Mouse (Mus musculus) heart, postnatal 14 days (tissue): Measurements from ENCODE around the gene 4930452B06Rik. TPM values are rescaled to one million over a fixed set of nuclear protein-coding genes. Genes with fewer than 3 reads are reported as not detected.
A peak's percentile ranks its signal among the peaks of the same experiment; 100 is the strongest.

Experiments used
- DNase-seq, 2 experiments: peaks; one replicate each; pipeline ENCODE4 v3.0.0; 2021 to 2022
- intact Hi-C: fragments of 180-260 bp; cut with DNase I; formaldehyde crosslinking; loops from one replicate; pipeline ENCODE4 v1.15.1; 2025
- total RNA-seq, 2 experiments: library from RNA; stranded (reverse); gene quantifications; 2 replicates each; pipeline ENCODE4 v1.2.3; 2021

4930452B06Rik gene
- total RNA-seq, 2 experiments from 2014 or later = 3.3 to 4.1 TPM

DNA sequence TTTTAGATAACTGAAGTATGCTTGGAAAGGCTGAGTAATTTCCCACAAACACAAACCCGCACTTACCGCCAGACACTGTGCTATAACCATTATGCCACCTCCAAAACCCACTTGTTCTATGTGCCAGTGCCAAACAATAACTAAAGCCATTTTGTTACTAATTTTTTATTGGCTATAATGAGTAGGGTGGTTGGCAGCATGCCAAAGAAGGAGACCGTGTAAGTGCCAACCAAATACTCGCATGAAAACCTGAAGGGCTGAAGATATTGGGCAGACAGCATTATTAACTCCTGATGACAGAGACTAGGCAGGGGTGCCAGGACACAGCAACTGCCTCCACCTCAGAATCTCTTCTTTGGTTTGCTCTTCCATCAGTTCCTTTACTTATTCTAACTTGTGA lies 203.1 kb downstream of the 4930452B06Rik start:
- DNase-seq = no peak
- intact Hi-C loops = loop anchor here (5.0 kb wide), 1 partner anchor 106 kb away; no protein-coding TSS in a partner anchor

DNA sequence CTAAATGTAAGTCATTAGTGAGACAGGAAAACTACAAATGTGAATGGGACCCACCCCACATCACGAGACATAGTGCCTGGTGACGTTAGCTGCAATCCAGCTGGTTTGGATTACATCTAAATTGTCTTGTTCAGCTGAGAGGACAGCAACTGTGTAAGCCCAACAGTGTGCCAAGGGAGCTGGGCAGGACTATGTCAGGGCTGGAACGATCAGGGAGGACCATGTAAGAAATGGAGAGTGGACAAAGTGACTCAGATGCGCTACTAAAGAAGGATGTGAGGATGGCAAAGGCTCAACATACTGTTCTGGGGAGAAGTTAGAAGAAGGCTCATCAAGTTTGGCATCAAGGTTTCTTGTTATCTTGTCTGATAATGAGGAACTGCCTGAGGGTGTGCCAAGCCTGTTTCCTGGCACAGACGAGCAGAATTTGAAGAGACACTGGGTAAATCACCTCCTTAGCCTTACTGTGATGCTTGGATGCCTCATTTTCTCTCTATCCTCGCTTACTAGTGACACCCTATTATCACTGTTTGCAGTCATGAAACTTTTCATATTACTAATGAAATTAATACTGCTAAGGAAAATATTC lies 203.6 kb downstream of the 4930452B06Rik start:
- DNase-seq = no peak
- intact Hi-C loops = loop anchor here (5.0 kb wide), 1 partner anchor 105 kb away; no protein-coding TSS in a partner anchor

DNA sequence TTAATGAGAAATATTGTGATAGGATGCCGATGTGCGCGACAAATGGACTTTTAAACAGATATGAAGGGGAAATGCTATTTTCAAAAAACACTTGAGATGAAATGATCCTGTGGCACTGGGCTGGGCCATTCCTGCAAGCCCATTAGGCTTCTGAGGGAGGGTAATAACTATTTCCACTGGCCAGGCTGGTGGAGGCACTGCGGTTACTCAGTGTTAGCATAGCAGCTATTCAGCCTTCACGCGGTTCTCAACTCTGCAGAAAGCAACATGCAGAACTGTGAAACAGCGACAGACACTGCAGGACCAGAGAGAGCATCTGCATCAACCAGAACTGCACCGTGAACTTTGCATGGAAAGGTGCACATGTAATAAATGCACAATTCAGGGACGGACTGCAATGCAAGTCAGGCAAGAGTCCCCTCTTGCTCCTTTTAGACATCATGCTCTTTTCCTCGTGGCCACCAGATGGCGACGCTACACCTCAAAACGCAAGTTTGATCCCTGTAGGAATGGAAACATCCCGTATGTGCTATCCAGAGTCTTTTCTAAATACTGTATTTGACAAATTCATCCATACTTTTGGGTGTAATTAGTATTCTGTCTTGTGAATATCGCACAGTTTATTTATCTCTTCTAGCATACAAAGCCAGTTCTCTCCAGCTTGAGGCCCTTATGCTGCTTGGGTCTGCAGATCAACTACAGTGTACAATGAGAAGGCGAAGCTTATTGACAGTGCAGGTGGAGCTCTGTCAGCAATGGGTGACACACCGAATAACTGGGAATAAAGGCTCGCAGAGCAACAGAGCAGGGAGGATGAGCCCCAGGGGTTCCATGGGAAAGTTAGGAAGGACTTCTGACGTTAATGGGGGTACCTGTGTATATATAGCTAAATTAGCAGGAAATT lies 205.6 kb downstream of the 4930452B06Rik start:
- peak; percentile 54 to 70 for DNase-seq
- intact Hi-C loops = loop anchor here (5.0 kb wide), 1 partner anchor 103 kb away; no protein-coding TSS in a partner anchor

DNA sequence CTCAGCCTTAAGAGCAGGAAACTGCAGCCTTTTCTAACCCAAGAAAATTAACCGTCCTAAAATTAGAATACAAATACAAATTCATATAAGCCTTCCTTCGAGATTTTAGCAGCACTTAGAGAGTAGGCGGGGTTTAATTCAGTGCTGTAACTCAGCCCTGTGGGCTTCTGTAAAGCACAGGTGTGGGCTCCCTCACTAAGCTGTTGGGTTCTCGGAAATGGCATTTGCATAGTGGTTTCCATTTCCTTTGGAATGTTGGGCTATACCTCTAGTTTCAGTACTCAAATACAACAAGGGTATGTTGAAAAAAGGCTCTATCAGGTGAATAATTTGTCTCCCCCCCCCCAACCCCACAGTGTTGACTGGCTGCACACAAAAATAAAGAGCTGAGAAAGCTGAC lies 206.3 kb downstream of the 4930452B06Rik start:
- intact Hi-C loops = loop anchor here (5.0 kb wide), 2 partner anchors 48 to 102 kb away; no protein-coding TSS in a partner anchor
- no peak for DNase-seq

DNA sequence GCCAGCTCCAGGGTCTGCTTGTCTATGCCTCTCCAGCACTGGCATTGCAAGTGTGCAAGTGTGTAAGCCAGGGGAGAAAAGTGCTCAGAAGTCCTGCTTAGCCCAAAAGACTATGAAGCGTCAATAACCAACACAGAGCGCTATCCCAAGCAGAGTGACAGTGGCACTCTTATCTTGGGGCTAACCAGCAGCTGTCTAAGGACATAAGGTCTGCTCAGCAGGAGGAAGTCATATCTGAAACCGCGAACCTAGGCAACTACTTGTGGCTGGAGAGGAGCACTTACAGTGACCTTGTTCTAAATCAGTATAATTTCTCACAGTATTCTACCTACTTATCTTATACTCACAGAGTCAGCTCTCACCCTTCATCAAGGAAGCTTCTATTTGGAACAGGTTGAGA lies 214.9 kb downstream of the 4930452B06Rik start:
- intact Hi-C loops = no loop called here
- no peak for DNase-seq

DNA sequence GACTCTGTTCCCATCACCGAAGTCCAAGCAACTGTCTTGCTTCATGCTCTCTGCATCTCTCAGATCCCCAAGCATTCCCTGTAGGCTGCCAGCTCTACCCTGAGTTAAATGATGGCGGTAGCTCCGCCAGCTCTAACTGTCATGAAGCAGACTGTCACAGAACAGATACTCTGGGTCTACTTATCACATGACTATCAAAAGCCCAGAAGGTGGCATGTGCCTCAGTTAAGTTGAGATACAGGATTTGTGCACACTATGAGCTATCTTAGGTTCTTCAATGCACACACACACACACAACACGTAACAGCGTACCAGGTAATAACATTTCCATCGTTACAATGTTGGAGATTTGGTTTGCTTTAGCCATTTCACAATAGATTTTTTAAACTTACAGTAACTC lies 215.7 kb downstream of the 4930452B06Rik start:
- no peak for DNase-seq
- intact Hi-C loops = no loop called here

DNA sequence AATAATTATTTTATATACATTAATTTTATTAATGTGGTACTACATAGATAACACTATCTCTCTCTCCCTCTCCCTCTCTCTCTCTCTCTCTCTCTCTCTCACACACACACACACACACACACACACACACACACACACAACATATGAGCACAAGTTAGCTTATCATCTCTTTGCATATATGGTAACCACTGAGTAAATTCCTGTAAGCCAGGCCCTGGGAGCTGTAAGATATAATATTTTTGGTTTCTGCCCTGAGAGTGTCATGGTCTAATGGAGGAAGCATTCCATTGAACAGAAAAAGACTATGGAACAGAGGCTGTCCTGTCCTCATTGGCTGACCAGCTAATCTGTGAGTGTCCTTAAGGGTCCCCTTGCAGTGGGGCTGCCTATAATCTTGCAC lies 216.7 kb downstream of the 4930452B06Rik start:
- intact Hi-C loops = no loop called here
- no peak for DNase-seq

DNA sequence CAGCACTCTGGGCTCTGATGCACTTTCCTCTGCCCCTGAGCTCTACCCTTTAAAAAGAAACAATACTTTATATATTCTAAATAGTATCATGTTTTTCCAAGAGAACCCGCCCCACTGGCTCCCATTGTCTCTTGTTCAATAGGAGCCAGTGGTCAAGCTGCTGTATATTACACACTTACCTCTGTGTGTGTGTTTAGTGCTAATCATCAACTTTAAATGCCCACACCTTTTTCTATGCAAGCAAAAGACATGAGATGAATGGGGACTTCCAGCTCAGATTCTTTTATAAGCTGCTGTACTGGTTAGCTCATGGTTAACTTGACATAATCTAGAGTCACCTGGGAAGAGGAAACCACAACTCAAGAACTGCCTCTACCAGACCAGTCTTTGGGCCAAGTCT lies 218.7 kb downstream of the 4930452B06Rik start:
- intact Hi-C loops = no loop called here
- no peak for DNase-seq

DNA sequence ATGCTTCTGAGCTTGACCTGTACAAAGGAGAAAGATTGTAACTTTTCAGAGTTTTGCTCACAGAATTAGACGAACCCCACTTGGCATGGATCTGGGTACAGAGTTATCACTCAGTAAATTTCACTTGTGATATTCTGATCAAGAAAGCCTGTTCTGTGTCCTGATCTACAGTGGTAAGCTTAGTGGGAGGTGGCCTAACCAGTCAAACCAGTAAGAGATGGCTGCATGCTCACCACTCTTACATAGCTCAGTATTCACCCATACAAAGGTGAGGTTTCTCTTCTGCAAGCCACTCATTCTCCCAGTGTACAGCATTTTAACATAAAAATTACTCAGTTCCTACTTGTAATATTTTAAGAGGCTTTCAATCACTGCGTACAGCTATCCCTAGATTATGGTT lies 221.7 kb downstream of the 4930452B06Rik start:
- intact Hi-C loops = no loop called here
- DNase-seq = no peak

DNA sequence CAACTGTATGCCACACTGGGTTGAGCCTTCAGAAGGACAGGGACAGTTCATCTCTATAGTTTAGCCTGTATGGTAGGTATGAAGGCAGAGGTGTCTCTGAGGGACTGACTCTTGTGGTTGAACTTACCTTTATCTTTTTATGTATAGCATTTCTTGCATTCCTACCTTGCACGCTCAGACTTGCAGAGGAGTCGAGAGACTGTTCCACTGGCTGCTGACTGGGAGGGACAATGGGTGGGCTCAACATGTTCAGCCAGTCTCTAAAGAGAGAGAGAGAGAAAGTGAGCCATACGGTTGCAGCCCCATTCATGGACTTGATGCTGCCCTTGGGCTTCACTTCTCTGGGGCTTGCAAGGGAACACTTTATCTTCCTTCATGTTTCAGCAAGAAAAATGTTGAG lies 223.3 kb downstream of the 4930452B06Rik start:
- intact Hi-C loops = no loop called here
- no peak for DNase-seq

DNA sequence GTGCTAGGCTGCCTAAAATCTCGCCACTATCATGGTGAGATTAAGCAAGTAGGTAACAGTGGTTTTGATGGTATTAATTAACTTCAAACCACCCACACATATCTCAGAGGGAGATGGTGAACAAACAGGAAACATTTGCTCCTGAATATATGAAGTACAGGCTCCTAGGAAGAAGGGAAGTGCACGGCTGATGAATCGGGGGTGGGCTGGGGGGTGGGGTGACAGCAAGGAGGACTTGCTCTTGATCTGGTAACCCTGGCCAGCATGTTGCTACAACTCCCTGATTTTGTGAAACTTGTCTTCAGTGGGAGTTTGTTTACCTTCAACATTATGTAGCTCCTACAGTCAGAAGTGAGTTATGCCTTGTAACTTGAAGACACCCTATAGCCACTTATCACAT lies 224.4 kb downstream of the 4930452B06Rik start:
- intact Hi-C loops = no loop called here
- no peak for DNase-seq

DNA sequence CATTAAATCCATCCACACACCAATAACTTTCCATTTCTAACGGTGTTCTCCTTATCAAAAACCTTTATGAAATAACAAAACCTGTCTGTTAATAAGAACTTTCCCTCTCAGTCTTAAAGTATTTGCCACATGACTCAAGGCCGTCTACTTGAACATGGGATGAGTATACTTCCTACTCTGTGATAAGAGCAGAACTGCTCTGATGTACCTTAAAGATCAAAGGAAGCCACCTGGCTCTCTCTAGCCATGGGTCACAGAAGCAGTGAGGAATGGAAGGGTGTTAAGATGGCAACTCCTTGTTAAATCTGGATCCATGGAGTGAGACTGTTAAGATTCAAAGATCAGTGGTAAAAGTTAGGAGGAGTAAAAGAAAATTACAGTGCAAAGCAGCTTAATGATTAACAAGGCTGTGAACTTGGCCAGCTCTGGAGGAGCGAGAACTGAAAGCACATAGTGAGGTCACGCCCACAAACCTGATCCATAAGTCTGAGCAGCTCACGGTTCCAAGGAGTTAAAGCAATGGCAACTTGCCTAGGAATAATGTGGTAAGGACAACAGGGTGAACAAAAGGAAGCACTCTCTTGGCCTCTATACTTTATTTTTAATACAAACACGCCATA lies 235.3 kb downstream of the 4930452B06Rik start:
- no peak for DNase-seq
- intact Hi-C loops = no loop called here

DNA sequence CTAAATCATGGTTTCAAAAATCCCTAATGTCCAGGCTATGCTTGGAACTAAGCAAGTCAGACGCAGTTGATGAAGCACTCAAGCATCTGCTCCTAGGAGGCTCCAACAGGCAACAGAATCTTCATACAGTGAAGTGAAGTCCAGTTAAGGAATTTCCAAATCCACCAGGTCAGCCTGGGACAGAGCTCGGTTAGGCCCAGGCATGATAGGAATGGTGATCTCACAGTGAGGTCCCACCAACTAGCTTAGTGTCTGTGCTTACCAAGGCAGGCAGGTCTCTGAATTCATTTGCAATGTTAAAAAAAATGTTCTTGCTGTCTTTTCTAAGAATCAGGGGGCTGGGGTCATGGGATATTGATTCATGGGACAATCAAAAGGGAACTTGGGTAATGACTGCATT lies 236.3 kb downstream of the 4930452B06Rik start:
- intact Hi-C loops = no loop called here

DNA sequence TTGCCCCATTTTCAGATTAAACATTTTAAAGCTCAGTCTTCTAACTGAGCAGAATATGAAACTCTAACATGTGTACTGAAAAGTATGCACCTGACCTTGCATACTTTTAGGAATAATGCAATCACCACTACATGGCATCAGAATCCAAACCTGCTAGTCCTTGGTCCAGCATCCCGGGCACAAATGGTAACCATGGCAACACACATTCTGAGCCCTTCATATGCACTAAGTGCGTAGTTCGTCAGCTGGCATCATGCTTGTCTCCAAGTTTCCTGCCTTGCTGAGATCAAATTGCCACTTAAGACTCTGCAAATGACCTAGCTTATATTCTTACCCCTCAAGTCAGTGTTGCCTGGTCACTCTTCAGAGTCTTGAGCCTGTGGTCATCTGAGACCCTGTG lies 243.2 kb downstream of the 4930452B06Rik start:
- DNase-seq = no peak
- intact Hi-C loops = no loop called here

More for the DNA sequence above, 236.3 kb downstream of the 4930452B06Rik start:
- no peak for DNase-seq

DNA sequence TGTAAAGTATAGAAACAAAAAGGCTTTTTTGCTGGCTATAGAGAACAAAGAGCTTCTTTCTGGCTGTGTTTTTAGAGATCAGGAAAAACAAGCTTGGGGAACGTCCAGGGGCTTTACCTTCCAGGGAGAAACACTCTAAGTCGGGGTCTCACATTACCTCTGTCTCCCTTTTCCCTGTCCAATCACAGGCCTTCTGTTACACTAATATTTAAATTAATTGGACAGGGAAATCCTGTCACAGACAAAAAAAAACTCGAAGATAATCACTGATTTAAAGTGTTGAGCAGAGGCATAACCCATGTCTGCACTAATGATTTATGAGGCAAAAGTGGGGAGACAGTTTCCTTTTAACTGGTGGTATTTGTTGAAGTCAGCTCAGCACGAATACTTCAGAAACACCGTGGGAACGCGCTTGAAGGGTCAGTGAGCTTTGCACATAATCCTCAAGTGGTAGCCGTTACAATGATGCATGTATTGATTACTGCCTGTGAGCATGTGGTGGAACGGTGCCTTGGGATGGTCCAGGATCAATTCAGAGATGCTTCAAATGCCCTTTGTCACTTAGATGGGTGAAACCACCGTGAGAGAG lies 244.7 kb downstream of the 4930452B06Rik start:
- no peak for DNase-seq
- intact Hi-C loops = no loop called here

DNA sequence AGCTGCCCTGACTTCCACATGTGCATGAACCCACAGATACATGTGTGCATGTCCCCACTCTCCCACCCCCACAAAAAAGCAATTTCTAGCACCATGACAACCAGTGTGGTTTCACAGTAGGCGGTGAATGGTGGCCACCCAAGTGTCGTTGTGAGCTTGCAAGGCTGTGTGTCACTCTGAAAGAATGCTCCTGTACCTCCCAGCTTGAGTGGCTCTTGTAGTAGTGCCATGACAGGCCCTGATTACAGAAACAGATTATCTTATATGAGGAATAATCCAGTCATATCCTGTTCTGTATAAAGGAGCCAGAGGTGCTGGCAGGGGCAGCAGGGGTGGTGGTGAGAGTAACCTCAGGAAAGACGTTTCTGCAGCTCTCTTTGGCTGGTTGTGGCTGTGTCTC lies 247.4 kb downstream of the 4930452B06Rik start:
- intact Hi-C loops = no loop called here
- no peak for DNase-seq

DNA sequence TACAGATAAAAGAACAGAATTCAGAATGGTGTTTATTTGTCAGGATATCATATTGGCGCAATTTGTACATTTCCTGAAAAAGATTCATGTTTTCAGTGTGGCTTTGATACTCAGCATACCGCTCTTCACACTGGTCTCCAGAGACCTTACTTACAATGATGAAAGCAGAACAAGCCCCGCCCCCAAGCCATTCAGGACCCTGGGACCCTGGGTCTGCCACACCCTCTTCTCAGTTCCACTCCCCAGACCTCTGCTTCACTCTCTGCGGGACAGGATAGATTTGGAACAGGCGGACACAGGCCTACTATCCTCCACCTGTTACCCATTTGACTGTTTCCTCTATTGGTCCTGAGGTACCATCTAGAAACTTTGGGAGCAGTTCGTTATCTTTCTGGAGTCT lies 260.1 kb downstream of the 4930452B06Rik start:
- intact Hi-C loops = no loop called here
- DNase-seq = no peak

DNA sequence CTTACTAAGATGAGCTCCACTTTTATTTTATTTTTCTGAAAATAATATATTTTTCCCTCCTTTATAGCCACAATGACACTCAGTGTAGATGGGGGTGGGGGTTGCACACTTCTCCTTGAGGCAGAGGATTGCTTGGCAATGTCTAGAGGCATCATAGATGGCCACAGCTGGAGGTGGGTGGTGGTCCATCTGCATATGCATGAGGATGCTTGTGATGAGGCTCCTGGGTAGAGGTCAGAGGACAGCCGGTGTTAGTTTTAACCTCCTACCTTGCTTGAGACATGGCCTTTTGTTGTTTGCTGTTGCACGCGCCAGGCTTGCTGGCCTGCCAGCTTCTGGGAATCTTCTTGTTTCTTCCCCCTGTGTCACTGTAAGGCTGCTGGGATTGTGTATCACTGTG lies 262.7 kb downstream of the 4930452B06Rik start:
- intact Hi-C loops = no loop called here
- DNase-seq = no peak

DNA sequence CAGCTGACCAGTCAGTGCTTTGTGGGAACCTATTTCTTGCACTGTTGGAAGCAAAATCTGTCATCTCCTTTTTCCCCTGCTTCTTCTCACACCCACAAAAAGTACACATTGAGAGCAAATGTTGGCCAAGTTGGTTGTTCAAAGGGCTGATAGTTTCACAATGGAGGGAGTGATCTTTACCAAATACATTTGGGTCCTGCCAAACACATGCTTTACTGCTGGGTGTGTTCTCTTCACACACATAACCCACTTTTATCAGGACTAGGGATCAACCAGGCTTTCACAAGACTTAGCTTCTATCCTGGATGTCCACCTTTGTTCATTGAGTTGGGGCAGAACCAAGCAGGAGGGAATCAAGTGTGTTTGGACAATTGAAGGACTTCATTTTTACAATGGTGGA lies 267.5 kb downstream of the 4930452B06Rik start:
- intact Hi-C loops = no loop called here
- DNase-seq = no peak

DNA sequence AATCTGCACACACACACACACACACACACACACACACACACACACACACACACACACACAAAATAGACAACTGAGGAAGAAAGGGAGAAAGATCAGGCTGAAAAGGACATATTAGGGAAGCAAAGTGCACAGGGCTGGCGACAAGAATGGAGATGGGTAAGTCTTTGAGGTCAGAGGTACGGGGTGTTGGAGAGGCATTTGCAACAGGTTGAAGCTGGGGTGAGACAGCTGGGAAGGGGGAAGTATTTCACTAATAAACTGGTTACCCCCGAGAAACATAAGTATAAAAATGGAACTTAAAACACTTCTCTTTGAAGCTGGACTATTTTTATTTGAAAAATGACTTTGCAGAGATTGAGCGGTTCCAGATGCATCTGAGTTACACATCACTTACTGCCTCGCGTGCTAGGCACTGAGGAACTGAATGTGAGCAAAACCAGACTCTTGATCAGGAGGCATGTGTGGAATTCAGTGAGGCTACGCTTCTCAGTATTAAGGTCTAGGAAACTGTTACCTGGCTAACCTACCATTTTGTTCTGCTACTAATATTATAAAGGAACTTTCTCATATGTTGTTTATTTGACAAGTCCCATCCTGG lies 270.3 kb downstream of the 4930452B06Rik start:
- intact Hi-C loops = no loop called here
- no peak for DNase-seq
